10 mouse cellular contexts compared by ENCODE assay signal in genomic region chr5:128499033-128499432, GRCm38 (mm10).
DNase-seq lines count a peak whose midpoint lies in the region; ATAC-seq and TF ChIP-seq lines count a peak whose summit lies in the region.
"Had no signal": no experiment of that assay in that cellular context is flagged by ENCODE, and none has a peak within 500 bp of the region (broad histone marks: within the 10 kb centered on the region; RNA-seq: fewer than 3 reads in every experiment).

No protein-coding gene starts in this region.

- H3K4me2 ChIP-seq in kidney, postnatal 0 days (ENCODE audit: low read length) = no peak overlapping the region
- H3K4me2 ChIP-seq: heart, embryonic 13.5 days; stomach, embryonic 15.5 days had no signal

- no peak overlapping the region for H3K4me3 ChIP-seq in heart, embryonic 10.5 days
- H3K4me3 ChIP-seq in thymus, adult 2 months (ENCODE audit: control insufficient read depth, insufficient read depth, low read length) = no peak overlapping the region
- no peak overlapping the region for H3K4me3 ChIP-seq in kidney, postnatal 0 days (replicated peaks; ENCODE audit: low read depth, low read length)
- H3K4me3 ChIP-seq: heart, embryonic 13.5 days; stomach, embryonic 15.5 days had no signal

- no peak overlapping the region for H3K9ac ChIP-seq in kidney, postnatal 0 days (ENCODE audit: low read depth, low read length)
- H3K9ac ChIP-seq: heart, embryonic 13.5 days; stomach, embryonic 15.5 days had no signal

- H3K9me3 ChIP-seq in heart, embryonic 10.5 days = no peaks in the 10 kb centered on the region; the same call in 1 of the 2 replicates
- H3K9me3 ChIP-seq in kidney, postnatal 0 days (replicated peaks; ENCODE audit: low read length) = no peaks in the 10 kb centered on the region
- H3K9me3 ChIP-seq: heart, embryonic 13.5 days; stomach, embryonic 15.5 days had no signal

- TF ChIP-seq POLR2A in thymus, adult 2 months (IDR thresholded peaks at IDR 0.05; ENCODE audit: control insufficient read depth, extremely low read depth, insufficient read depth, low read length, poor library complexity) = no peak

- ATAC-seq in kidney, postnatal 0 days (replicated peaks; ENCODE audit: low FRiP score, low read depth) = no peak
- no peak for ATAC-seq in megakaryocyte, adult 5-6 weeks (ENCODE audit: poor library complexity, severe bottlenecking)

- DNase-seq in heart, postnatal 4 days = peak; percentile 21
- DNase-seq in heart, embryonic 10.5 days (ENCODE audit: low spot score) = no peak
- DNase-seq in thymus, postnatal 4 days = peak; percentile 59
- no peak for DNase-seq in thymus, adult 2 months
- no peak for DNase-seq in kidney, postnatal 0 days (ENCODE audit: low spot score)
- DNase-seq in retina, postnatal 7 days (ENCODE audit: low read depth, low spot score) = peak; percentile 32
- no peak for DNase-seq in adipocyte (ENCODE audit: low spot score)

- H3K27ac ChIP-seq in heart, embryonic 10.5 days = no peak overlapping the region
- no peak overlapping the region for H3K27ac ChIP-seq in thymus, adult 2 months (ENCODE audit: control insufficient read depth, insufficient read depth, low read length)
- no peak overlapping the region for H3K27ac ChIP-seq in kidney, postnatal 0 days
- H3K27ac ChIP-seq: heart, embryonic 13.5 days; stomach, embryonic 15.5 days had no signal

- H3K36me3 ChIP-seq in heart, embryonic 10.5 days = no peaks in the 10 kb centered on the region
- no peaks in the 10 kb centered on the region for H3K36me3 ChIP-seq in thymus, adult 2 months (ENCODE audit: control insufficient read depth, insufficient read depth, low read length)
- H3K36me3 ChIP-seq in kidney, postnatal 0 days (ENCODE audit: insufficient read depth, low read length) = no peaks in the 10 kb centered on the region
- H3K36me3 ChIP-seq: heart, embryonic 13.5 days; stomach, embryonic 15.5 days had no signal

- no peaks in the 10 kb centered on the region for H3K27me3 ChIP-seq in heart, embryonic 10.5 days (ENCODE audit: insufficient read depth, poor library complexity, severe bottlenecking)
- H3K27me3 ChIP-seq in thymus, adult 2 months (ENCODE audit: control insufficient read depth, insufficient read depth, low read length) = no peaks in the 10 kb centered on the region
- H3K27me3 ChIP-seq in kidney, postnatal 0 days (ENCODE audit: insufficient read depth, low read length) = no peaks in the 10 kb centered on the region
- H3K27me3 ChIP-seq: heart, embryonic 13.5 days; stomach, embryonic 15.5 days had no signal

- no peaks in the 10 kb centered on the region for H3K4me1 ChIP-seq in heart, embryonic 10.5 days
- H3K4me1 ChIP-seq in thymus, adult 2 months (replicated peaks; ENCODE audit: control insufficient read depth, insufficient read depth, low read length) = no peaks in the 10 kb centered on the region
- no peaks in the 10 kb centered on the region for H3K4me1 ChIP-seq in kidney, postnatal 0 days (replicated peaks; ENCODE audit: insufficient read depth, low read length)
- H3K4me1 ChIP-seq: heart, embryonic 13.5 days; stomach, embryonic 15.5 days had no signal

- 48% methylated on average over 5 of the region's 5 CpGs for WGBS in heart, embryonic 10.5 days
- WGBS in thymus, adult 2 months = 71% methylated on average over 5 of the region's 5 CpGs
- 58% methylated on average over 5 of the region's 5 CpGs for WGBS in kidney, postnatal 0 days

- no peak for TF ChIP-seq CTCF in thymus, adult 2 months (IDR thresholded peaks at IDR 0.05; ENCODE audit: borderline replicate concordance, control insufficient read depth, extremely low read depth, insufficient read depth, low read length, poor library complexity)
- peak; percentile 54; the same call in 1 of the 2 replicates for TF ChIP-seq CTCF in kidney, postnatal 0 days (IDR thresholded peaks at IDR 0.05; ENCODE audit: low read depth)

Comparison
In these comparisons a context has a peak if more than half of its experiments do, and no peak if none do; other contexts are left out.
1. DNase-seq: peak in heart, postnatal 4 days (single experiment), thymus, postnatal 4 days (single experiment) and retina, postnatal 7 days (single experiment); none in heart, embryonic 10.5 days (single experiment), thymus, adult 2 months (single experiment), kidney, postnatal 0 days (single experiment) and adipocyte (single experiment).